Mouse (Mus musculus) brain, embryonic 14.5 days (tissue): ENCODE results near the gene Sstr4.

Source experiments
- CTCF ChIP-seq: fragments of 200-500 bp; IDR thresholded peaks from 2 replicates; pipeline ENCODE4 v1.5.1; 2012; ENCODE audit warnings: inconsistent platforms, mild to moderate bottlenecking, moderate library complexity, borderline replicate concordance; ENCODE audit not compliant: insufficient read depth, insufficient read length; ENCODE audit errors: extremely low read depth
- POLR2A ChIP-seq: fragments of 200-500 bp; IDR thresholded peaks from 2 replicates; pipeline ENCODE4 v1.6.1; 2012; ENCODE audit warnings: mild to moderate bottlenecking, inconsistent platforms, borderline replicate concordance; ENCODE audit not compliant: poor library complexity, insufficient read depth, insufficient read length, severe bottlenecking; ENCODE audit errors: extremely low read depth

- TF ChIP-seq CTCF (no peak), POLR2A (no peak)
Observed at GRCm38 (mm10) chr2:148373602-148374071, 21.5 kb upstream of the Sstr4 start.
